Mouse (Mus musculus): ENCODE results near the gene Grhpr. TPM values are rescaled to one million over a fixed set of nuclear protein-coding genes. Genes with fewer than 3 reads are reported as not detected.
"Not testable (repeated sequence)": the region's sequence is repeated elsewhere in the genome, so short reads cannot be mapped to it uniquely, and the experiment has no call there.

The Grhpr gene
- polyA plus RNA-seq, 1 experiment from 2014 or later: 43.2 TPM

DNA sequence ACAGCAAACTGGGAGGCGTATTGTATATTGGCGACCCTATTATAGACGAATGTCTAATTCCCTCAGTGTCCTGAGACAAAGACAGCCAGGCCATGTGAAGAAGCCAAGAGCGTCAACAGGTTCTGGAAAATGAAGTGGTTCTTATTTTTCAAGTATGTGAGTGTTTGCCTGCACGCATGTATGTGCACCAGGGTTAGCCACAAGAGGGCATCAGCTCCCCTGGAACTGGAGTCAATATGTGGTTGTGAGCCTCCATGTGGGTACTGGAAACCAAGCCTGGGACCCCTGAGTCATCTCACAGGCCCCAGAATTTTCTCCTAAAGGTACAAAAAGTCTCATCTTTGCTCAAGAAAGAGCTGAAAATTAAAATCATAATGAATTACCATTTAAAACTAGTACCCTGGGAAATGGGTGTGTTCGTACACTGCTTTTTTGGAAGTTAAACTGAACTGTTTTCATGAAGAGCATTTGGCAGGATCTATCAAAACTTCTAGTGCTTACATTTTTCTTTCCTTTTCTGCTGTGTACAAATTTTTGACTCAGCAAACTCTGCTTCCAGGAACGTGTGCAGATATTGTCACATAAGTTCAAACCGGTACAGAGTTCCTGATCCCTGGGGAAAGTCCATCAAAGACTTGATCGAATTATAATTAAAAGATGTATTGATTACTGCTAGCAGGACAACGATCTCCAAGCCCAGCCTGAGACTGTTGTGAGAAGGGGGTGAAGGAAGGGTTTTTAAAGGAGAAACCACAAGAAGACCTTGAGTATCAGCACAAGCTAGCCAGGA is 4.1 kb upstream of the Grhpr start:
- Histone ChIP-seq H3K4me3 (no peak overlapping the region), H3K4me1 (peaks cover 13% of the 10 kb centered on the region), H3K27me3 (no peaks in the 10 kb centered on the region; the same call in 1 of the 2 replicates), H3K4me2 (replicated peaks) (no peak overlapping the region), H3K9ac (no peak overlapping the region), H3K9me3 (replicated peaks) (no peaks in the 10 kb centered on the region), H3K27ac (no peak overlapping the region), H3K36me3 (no peaks in the 10 kb centered on the region)
- 86% methylated on average over 10 of the region's 10 CpGs for WGBS
- ATAC-seq (ENCODE audit: low FRiP score): no peak

DNA sequence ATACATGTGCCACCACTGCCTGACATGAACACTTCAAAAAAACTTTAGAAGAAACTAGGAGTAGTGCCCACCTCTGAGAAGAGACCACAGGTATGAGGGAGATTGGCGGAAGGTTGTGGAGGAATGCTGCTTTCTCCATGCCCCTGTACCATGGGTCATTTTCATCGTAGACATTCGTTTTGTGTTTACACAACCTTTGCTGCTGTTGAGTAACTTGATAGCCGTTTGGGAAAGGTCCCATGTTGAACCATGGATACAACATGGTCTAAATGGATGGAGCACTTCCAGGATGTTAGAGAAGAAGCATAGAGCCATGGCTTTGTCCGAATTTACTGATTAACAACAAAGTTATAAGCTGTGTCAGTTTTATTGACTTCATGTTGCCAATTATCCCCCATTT is 3.0 kb upstream of the Grhpr start:
- H3K4me1 ChIP-seq: peaks cover 23% of the 10 kb centered on the region
- no peak overlapping the region for H3K4me3 ChIP-seq
- no peak overlapping the region for H3K9ac ChIP-seq
- H3K4me2 ChIP-seq (replicated peaks): no peak overlapping the region
- no peaks in the 10 kb centered on the region for H3K9me3 ChIP-seq (replicated peaks)
- no peak for ATAC-seq (ENCODE audit: low FRiP score)
- H3K27ac ChIP-seq: no peak overlapping the region
- 78% methylated on average over 5 of the region's 5 CpGs for WGBS
- H3K27me3 ChIP-seq: no peaks in the 10 kb centered on the region; the same call in 1 of the 2 replicates
- H3K36me3 ChIP-seq: no peaks in the 10 kb centered on the region

DNA sequence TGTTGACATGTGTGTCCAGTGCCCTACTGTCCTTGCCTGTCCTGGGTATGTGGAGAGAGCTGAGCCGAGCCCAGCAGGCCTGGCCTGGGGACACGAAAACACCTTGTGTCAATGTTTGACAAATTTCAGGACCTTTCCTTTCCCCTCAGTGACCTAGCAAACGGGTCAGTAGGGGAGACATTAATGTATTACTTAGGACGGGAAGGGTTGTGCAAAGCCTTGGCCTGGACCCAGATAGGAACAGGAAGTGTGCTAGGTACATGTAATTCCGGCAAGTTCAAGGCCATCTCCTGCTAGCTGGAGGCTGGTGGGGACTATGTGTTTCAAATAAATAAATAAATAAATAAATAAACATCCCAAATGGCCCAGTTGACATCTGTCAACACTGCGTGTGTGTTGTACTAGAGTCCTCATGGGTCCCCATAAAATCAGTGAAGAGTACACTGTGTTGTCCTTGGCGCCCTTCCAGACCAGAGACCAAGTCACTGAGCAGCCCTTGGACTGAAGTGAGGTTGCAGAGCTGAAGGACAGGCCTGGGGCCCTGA is 1.3 kb upstream of the Grhpr start:
- no peak overlapping the region for H3K27ac ChIP-seq
- peaks cover 22% of the 10 kb centered on the region for H3K4me1 ChIP-seq
- 80% methylated on average over 7 of the region's 7 CpGs for WGBS
- no peak for ATAC-seq (ENCODE audit: low FRiP score)
- H3K36me3 ChIP-seq: no peaks in the 10 kb centered on the region
- H3K27me3 ChIP-seq: no peaks in the 10 kb centered on the region
- no peaks in the 10 kb centered on the region for H3K9me3 ChIP-seq (replicated peaks)
- no peak overlapping the region for H3K4me2 ChIP-seq (replicated peaks)
- no peak overlapping the region for H3K9ac ChIP-seq
- no peak overlapping the region for H3K4me3 ChIP-seq

DNA sequence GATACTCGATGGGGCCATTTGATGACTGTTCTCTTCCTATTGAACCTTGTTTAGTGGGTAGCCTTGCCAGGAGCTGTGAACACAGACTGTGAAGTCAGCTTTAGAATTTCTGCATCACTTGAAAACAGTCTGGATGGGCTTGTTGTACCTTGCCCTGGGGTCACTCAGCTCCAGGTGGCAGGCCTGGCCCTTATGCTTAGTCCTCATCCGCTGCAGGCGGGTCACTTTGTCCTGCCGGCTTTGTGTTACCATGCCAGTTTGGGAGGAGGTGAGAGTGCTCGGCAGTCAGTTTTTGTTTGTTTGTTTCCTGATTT is 736 bp downstream of the Grhpr start:
- no peaks in the 10 kb centered on the region for H3K27me3 ChIP-seq
- peaks cover 22% of the 10 kb centered on the region for H3K4me1 ChIP-seq
- H3K4me3 ChIP-seq: peak overlapping the region; percentile 72
- no peak for ATAC-seq (ENCODE audit: low FRiP score)
- no peaks in the 10 kb centered on the region for H3K36me3 ChIP-seq
- H3K9ac ChIP-seq: peak overlapping the region; percentile 81
- no peak overlapping the region for H3K27ac ChIP-seq
- peak overlapping the region; percentile 95 for H3K4me2 ChIP-seq (replicated peaks)
- H3K9me3 ChIP-seq (replicated peaks): no peaks in the 10 kb centered on the region
- 26% methylated on average over 5 of the region's 5 CpGs for WGBS

DNA sequence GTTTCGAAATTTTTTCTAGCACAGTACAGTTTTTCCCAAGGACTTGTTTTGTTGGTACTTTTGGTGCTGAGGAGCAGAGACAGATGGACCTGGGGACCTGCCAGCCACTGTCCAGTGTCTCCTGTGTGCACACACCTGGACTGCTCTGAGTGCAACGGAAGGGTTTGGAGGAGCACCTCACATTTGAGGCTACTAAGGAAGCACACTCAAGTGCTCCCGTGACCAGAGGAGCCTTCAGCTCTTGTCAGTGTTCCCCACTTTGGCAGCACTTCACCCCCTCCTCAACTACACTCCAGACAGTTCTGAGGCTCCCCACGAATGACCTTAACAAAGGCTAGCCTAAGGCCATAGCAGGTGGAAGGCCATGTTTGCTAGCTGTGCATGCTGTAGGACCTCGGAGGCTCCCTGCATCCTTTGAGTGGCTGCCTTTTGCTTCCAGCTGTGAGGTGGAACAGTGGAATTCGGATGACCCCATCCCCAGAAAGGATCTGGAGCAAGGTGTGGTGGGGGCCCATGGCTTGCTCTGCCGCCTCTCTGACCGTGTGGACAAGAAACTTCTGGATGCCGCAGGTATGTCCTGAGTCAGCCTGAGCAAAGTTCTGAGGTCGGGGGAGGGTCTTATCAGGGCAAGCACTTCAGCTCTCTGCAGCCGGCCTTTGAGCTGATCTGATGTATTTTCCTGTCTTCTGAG is 1.4 kb downstream of the Grhpr start:
- 73% methylated on average over 11 of the region's 11 CpGs for WGBS
- Histone ChIP-seq H3K27me3 (no peaks in the 10 kb centered on the region), H3K27ac (no peak overlapping the region), H3K4me1 (peaks cover 22% of the 10 kb centered on the region), H3K9ac (peak overlapping the region; percentile 81; the same call in 1 of the 2 replicates), H3K4me2 (replicated peaks) (peak overlapping the region; percentile 95), H3K4me3 (no peak overlapping the region), H3K9me3 (replicated peaks) (no peaks in the 10 kb centered on the region), H3K36me3 (peaks cover 3% of the 10 kb centered on the region; the same call in 1 of the 2 replicates)
- no peak for ATAC-seq (ENCODE audit: low FRiP score)

DNA sequence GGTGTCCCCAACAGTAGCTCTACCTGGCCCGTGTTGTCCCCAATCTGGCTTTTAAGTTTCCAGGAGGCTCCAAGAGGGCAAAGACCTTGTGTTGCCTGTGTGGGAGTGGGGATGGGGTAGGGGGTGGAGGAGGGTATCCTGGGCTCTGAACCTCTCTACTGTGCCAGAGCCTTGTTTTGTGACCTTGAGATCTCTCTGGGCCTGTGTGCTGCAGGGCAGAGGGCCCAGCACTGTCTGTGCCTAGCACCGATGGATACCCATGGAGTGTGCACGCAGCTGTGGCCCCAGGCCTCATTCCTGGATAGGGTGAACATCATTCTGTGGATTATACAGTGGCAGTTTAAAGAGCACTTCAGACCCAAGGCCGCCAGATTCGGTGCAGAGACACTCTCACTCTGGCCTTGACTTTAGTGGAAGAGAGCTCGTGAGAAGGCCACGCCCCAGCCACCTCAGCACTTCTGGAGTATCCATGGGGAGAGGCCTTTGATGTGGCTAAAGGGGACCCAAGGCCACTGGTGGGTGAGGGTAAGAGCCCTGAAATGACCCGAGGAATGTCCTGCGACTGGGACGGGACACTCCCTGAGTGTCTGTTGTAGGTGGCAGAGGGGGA is 2.0 kb downstream of the Grhpr start:
- no peak for ATAC-seq (ENCODE audit: low FRiP score)
- H3K36me3 ChIP-seq: peaks cover 8% of the 10 kb centered on the region
- WGBS: 90% methylated on average over 10 of the region's 10 CpGs

DNA sequence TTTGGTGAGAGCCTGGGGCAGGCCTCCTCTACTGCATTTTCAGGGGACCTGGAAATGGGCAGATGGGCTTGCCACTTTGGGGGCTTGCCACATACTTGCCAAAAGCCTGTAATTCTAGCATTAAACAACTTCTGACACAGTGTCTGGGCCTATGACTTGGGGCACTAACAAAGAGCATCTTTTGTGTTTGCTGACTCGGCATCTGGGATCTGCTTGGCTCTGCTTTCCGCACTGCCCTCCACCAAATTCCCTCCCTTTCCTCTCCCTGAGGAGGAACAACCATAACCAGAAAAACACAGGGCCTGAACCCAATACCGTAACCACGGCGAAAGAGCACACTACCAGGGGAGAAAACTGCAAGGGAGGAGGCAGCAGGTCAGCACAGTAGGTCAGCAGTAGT is 9.4 kb downstream of the Grhpr start:
- Histone ChIP-seq H3K36me3 (peaks cover 58% of the 10 kb centered on the region), H3K27ac (no peak overlapping the region), H3K9me3 (replicated peaks) (no peaks in the 10 kb centered on the region), H3K4me3 (no peak overlapping the region), H3K4me2 (replicated peaks) (no peak overlapping the region), H3K27me3 (no peaks in the 10 kb centered on the region), H3K9ac (no peak overlapping the region), H3K4me1 (no peaks in the 10 kb centered on the region)
- no peak for ATAC-seq (ENCODE audit: low FRiP score)
- WGBS: 98% methylated on average over 5 of the region's 5 CpGs

More for the DNA sequence above, 2.0 kb downstream of the Grhpr start:
- Histone ChIP-seq H3K27ac (no peak overlapping the region), H3K4me2 (replicated peaks) (no peak overlapping the region), H3K9ac (no peak overlapping the region), H3K4me3 (no peak overlapping the region), H3K9me3 (replicated peaks) (no peaks in the 10 kb centered on the region), H3K27me3 (no peaks in the 10 kb centered on the region), H3K4me1 (peaks cover 22% of the 10 kb centered on the region)

DNA sequence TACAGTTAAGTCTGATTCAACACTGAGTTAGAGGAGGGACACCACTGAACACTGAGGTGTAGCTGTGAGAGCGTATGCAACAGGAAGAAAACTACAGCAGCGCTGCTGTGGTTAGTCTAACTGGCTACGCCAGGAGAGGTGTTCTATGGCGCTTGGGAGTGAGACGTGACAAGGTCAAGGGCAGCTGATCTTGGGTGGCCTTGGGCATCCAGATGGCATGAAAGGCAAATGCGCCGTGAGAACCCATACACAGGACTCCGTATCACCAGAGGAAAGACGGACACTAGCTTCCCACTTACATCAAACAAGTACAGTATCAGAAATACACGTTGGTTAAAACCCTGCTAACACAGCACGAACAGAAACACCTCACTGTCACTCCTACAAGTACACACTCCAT is 11.1 kb downstream of the Grhpr start:
- H3K36me3 ChIP-seq: peaks cover 58% of the 10 kb centered on the region
- not testable (repeated sequence) for H3K4me2 ChIP-seq (replicated peaks); H3K9me3 ChIP-seq (replicated peaks); H3K27ac ChIP-seq; H3K4me3 ChIP-seq; ATAC-seq (ENCODE audit: low FRiP score); H3K9ac ChIP-seq; H3K27me3 ChIP-seq; H3K4me1 ChIP-seq
- 96% methylated on average over 11 of the region's 11 CpGs for WGBS

DNA sequence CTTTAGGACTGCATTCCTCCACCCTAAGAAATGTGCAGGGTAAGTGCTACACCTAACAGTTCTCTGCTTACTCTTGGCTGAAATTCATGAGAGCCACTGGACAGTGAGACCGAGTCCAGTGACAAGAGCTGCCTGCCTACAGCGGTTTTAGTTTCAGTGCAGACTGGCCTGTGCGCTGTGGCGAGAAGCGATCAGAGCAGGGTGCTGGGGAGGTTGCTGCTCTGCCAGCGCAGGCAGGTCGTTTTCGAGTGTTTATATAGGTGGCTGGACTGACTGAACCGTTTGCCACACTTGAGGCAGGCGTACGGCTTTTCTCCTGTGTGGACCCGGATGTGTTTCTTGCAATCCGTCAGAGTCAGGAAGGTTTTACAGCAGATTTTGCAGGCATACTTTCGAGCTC is 12.0 kb downstream of the Grhpr start:
- H3K4me3 ChIP-seq; ATAC-seq (ENCODE audit: low FRiP score); H3K4me1 ChIP-seq; H3K27me3 ChIP-seq; H3K27ac ChIP-seq; H3K4me2 ChIP-seq (replicated peaks); H3K9me3 ChIP-seq (replicated peaks); H3K9ac ChIP-seq: not testable (repeated sequence)
- peaks cover 51% of the 10 kb centered on the region for H3K36me3 ChIP-seq
- 89% methylated on average over 14 of the region's 14 CpGs for WGBS

DNA sequence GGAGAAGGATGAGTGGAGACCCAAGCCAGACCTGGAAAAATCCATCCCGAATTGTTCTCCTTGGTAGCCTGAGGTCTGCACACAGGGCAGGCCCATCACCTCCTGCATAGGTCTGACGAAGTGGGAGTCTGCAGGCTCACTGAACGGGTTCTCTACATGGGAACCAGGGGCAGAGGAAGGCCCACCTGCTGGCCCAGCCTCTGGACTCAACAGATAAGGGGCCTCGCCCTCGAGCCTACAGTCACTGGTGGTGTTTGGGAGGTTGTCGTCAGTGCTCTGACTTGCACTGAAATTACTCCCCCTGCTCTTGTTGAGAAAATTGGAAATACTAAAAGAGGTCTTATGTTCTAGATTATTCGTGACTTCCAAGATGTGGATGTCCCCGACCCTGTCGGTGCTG is 12.7 kb downstream of the Grhpr start:
- no peak overlapping the region for H3K4me3 ChIP-seq
- no peaks in the 10 kb centered on the region for H3K9me3 ChIP-seq (replicated peaks)
- no peak overlapping the region for H3K27ac ChIP-seq
- no peak overlapping the region for H3K4me2 ChIP-seq (replicated peaks)
- no peak for ATAC-seq (ENCODE audit: low FRiP score)
- H3K4me1 ChIP-seq: peaks cover 5% of the 10 kb centered on the region; the same call in 1 of the 2 replicates
- H3K9ac ChIP-seq: no peak overlapping the region
- 92% methylated on average over 9 of the region's 9 CpGs for WGBS
- H3K36me3 ChIP-seq: peaks cover 45% of the 10 kb centered on the region
- H3K27me3 ChIP-seq: no peaks in the 10 kb centered on the region

DNA sequence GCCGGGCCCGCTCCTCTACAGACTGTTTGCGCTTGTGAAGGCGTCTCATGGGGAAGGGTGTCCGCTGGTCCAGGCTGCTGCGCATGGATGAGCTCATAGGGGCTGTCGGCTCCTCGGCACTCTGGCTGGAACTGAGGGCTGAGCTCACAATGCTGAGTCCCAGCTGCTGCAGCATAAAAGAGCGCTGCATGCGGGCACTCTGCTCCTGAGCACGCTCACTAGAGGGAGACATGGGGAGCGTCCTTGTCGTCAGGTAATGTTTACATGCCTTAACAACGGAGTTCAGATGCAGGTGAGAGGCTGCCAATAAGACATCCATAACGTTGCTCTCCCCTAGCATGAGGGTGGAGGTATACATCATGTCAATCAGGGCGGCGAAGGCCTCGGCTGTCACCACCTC is 13.6 kb downstream of the Grhpr start:
- Histone ChIP-seq H3K27me3 (no peaks in the 10 kb centered on the region), H3K9me3 (replicated peaks) (no peaks in the 10 kb centered on the region)

DNA sequence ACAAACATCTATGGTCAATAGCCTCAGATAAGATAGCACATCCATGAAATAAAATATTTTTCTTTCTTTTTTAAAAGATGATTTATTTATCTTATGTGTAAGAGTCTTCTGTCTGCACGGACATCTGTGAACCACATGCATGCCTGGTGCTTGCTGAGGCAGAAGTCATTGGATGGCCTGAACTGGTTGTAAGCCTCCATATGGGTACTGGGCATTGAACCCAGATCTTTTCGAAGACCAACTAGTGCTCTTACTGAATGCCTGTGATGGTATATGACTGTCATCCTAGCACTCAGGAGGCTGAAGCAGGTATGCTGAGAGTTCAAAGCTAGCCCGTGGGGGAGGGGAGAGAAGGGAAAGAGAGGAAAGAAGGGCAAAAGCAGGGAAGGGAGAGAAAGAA is 16.9 kb downstream of the Grhpr start:
- Histone ChIP-seq H3K4me3 (no peak overlapping the region), H3K27me3 (no peaks in the 10 kb centered on the region), H3K9me3 (replicated peaks) (no peaks in the 10 kb centered on the region), H3K36me3 (peaks cover 17% of the 10 kb centered on the region), H3K9ac (no peak overlapping the region), H3K27ac (no peak overlapping the region), H3K4me2 (replicated peaks) (no peak overlapping the region), H3K4me1 (peaks cover 5% of the 10 kb centered on the region; the same call in 1 of the 2 replicates)
- 71% methylated on average over 3 of the region's 3 CpGs for WGBS
- no peak for ATAC-seq (ENCODE audit: low FRiP score)

More for the DNA sequence above, 13.6 kb downstream of the Grhpr start:
- peaks cover 5% of the 10 kb centered on the region; the same call in 1 of the 2 replicates for H3K4me1 ChIP-seq
- peaks cover 42% of the 10 kb centered on the region for H3K36me3 ChIP-seq
- WGBS: 86% methylated on average over 18 of the region's 18 CpGs
- ATAC-seq (ENCODE audit: low FRiP score): no peak
- peak overlapping the region; percentile 18; the same call in 1 of the 2 replicates for H3K27ac ChIP-seq
- no peak overlapping the region for H3K4me2 ChIP-seq (replicated peaks)
- no peak overlapping the region; the same call in 1 of the 2 replicates for H3K9ac ChIP-seq
- no peak overlapping the region for H3K4me3 ChIP-seq
